Comparison of ENCODE assay signal across 8 mouse cellular contexts in the genomic region with DNA sequence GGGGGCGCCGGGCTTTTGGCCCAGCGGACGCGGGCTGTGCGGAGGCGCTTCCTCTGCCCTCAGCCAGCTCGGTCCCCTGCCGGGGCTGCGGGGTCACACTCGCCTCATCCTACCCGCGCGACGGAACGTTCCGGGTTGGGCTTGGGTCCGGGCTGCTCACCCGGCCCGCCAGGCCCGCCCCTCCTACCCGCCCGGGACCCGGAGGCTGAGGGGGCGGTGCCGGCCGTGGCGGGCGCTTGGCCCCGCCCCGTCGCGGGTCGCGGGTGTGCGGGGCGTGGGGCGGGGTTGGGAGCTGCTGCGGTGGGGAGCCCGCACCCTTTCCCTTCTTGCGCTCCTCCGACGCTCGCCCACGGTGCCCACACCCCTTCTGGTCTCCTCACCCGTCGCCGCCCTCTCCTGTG. TPM values are rescaled to one million over a fixed set of nuclear protein-coding genes. Genes with fewer than 3 reads are reported as not detected.
DNase-seq lines count a peak whose midpoint lies in the region; ATAC-seq and TF ChIP-seq lines count a peak whose summit lies in the region.

No protein-coding gene starts in this region.

- TF ChIP-seq CTCF in heart, adult 2 months (IDR thresholded peaks at IDR 0.05), result no peak; the same call in 1 of the 2 replicates
- no peak for TF ChIP-seq CTCF in ES-Bruce4 (IDR thresholded peaks at IDR 0.05; ENCODE audit: low read depth, low read length)

- peak in 1 of 2 experiments; percentile 79 for DNase-seq in heart, adult 2 months
- DNase-seq in heart, postnatal 4 days, result no peak
- no peak for DNase-seq in embryonic facial prominence, embryonic 10.5 days (ENCODE audit: low spot score)
- peak; percentile 62 for DNase-seq in lung, postnatal 10 days
- no peak for DNase-seq in T-cell, adult 2 months (ENCODE audit: low spot score)

- no peak for TF ChIP-seq POLR2A in heart, adult 2 months (IDR thresholded peaks at IDR 0.05; ENCODE audit: insufficient read depth, low read depth, low read length)
- TF ChIP-seq POLR2A in ES-Bruce4 (IDR thresholded peaks at IDR 0.05; ENCODE audit: insufficient read depth, low read length), result no peak

- WGBS in heart, adult 2 months, result 1% methylated on average over 39 of the region's 48 CpGs
- under 1% methylated on average over 48 of the region's 48 CpGs for WGBS in embryonic facial prominence, embryonic 10.5 days
- WGBS in stomach, embryonic 16.5 days, result 0% methylated on average over 42 of the region's 48 CpGs

- H3K4me2 ChIP-seq in stomach, embryonic 16.5 days (ENCODE audit: low read depth, low read length), result peak overlapping the region; percentile 95

- no peaks in the 10 kb centered on the region for H3K79me2 ChIP-seq in heart, adult 2 months (replicated peaks; ENCODE audit: control insufficient read depth, insufficient read depth, low read length)

- H3K27me3 ChIP-seq in heart, adult 2 months (ENCODE audit: control insufficient read depth, insufficient read depth, low read length), result no peaks in the 10 kb centered on the region
- H3K27me3 ChIP-seq in ES-Bruce4 (ENCODE audit: control insufficient read depth, insufficient read depth, low read length, poor library complexity, severe bottlenecking), result no peaks in the 10 kb centered on the region; the same call in 1 of the 2 replicates
- peaks cover 6% of the 10 kb centered on the region for H3K27me3 ChIP-seq in embryonic facial prominence, embryonic 10.5 days (replicated peaks; ENCODE audit: low read depth, poor library complexity, severe bottlenecking)
- no peaks in the 10 kb centered on the region for H3K27me3 ChIP-seq in stomach, embryonic 16.5 days (ENCODE audit: control insufficient read depth, insufficient read depth, low read length)

- H3K9ac ChIP-seq in heart, adult 2 months (ENCODE audit: low read depth, low read length), result peak overlapping the region; percentile 85
- peak overlapping the region; percentile 95 for H3K9ac ChIP-seq in ES-Bruce4 (ENCODE audit: low read depth, poor library complexity, severe bottlenecking)
- H3K9ac ChIP-seq in stomach, embryonic 16.5 days (ENCODE audit: low read length), result peak overlapping the region; percentile 92

- no peaks in the 10 kb centered on the region; the same call in none of the 2 replicates for H3K36me3 ChIP-seq in heart, adult 2 months (ENCODE audit: control insufficient read depth, insufficient read depth, low read length)
- no peaks in the 10 kb centered on the region for H3K36me3 ChIP-seq in ES-Bruce4 (ENCODE audit: control insufficient read depth, insufficient read depth, low read length, poor library complexity, severe bottlenecking)
- no peaks in the 10 kb centered on the region for H3K36me3 ChIP-seq in embryonic facial prominence, embryonic 10.5 days (replicated peaks)
- H3K36me3 ChIP-seq in stomach, embryonic 16.5 days (ENCODE audit: control insufficient read depth, insufficient read depth, low read length), result no peaks in the 10 kb centered on the region

- H3K4me1 ChIP-seq in heart, adult 2 months (ENCODE audit: control insufficient read depth, insufficient read depth, low read length), result peaks cover 2% of the 10 kb centered on the region; the same call in 1 of the 2 replicates
- no peaks in the 10 kb centered on the region for H3K4me1 ChIP-seq in ES-Bruce4 (ENCODE audit: control insufficient read depth, insufficient read depth, low read length)
- peaks cover 5% of the 10 kb centered on the region for H3K4me1 ChIP-seq in embryonic facial prominence, embryonic 10.5 days
- H3K4me1 ChIP-seq in stomach, embryonic 16.5 days (ENCODE audit: control insufficient read depth, insufficient read depth, low read length), result peaks cover 10% of the 10 kb centered on the region; the same call in 1 of the 2 replicates

- intact Hi-C loops in heart, adult 2 months (cut with DNase I), result loop anchor here (5.0 to 10.0 kb wide), 3 partner anchors 369 to 741 kb away; a partner anchor contains a TSS

- H3K4me3 ChIP-seq in heart, adult 2 months, result peak overlapping the region; percentile 96
- H3K4me3 ChIP-seq in ES-Bruce4 (ENCODE audit: low read depth, low read length), result peak overlapping the region; percentile 91
- H3K4me3 ChIP-seq in embryonic facial prominence, embryonic 10.5 days, result peak overlapping the region; percentile 83
- peak overlapping the region; percentile 96 for H3K4me3 ChIP-seq in stomach, embryonic 16.5 days (replicated peaks; ENCODE audit: low read length)

- no peak for TF ChIP-seq EP300 in heart, adult 2 months (IDR thresholded peaks at IDR 0.05; ENCODE audit: insufficient read depth, low read depth, low read length)
- TF ChIP-seq EP300 in ES-Bruce4 (IDR thresholded peaks at IDR 0.05; ENCODE audit: insufficient read depth, low read depth, low read length), result no peak

- H3K27ac ChIP-seq in heart, adult 2 months, result peak overlapping the region; percentile 92
- no peak overlapping the region for H3K27ac ChIP-seq in ES-Bruce4 (ENCODE audit: insufficient read depth, low read length)
- H3K27ac ChIP-seq in embryonic facial prominence, embryonic 10.5 days (replicated peaks), result peak overlapping the region; percentile 92
- H3K27ac ChIP-seq in stomach, embryonic 16.5 days (ENCODE audit: low read length), result peak overlapping the region; percentile 76

- ATAC-seq in inflammation-experienced regulatory T-cells, adult 6 months, result peak; percentile 24
- peak; percentile 60 for ATAC-seq in stomach, embryonic 16.5 days (ENCODE audit: insufficient read depth, low FRiP score)

- no peaks in the 10 kb centered on the region for H3K9me3 ChIP-seq in ES-Bruce4 (replicated peaks; ENCODE audit: control insufficient read depth, insufficient read depth, low read length, poor library complexity, severe bottlenecking)
- H3K9me3 ChIP-seq in embryonic facial prominence, embryonic 10.5 days, result no peaks in the 10 kb centered on the region
- no peaks in the 10 kb centered on the region for H3K9me3 ChIP-seq in stomach, embryonic 16.5 days (replicated peaks; ENCODE audit: control insufficient read depth, low read length)

RNA-seq across cellular contexts. Expression of a gene that starts 0.6 kb away (rescaled TPM):
- not detected for total RNA-seq in heart, adult 2 months (2021)
- 0.98 TPM in 1 of 2 replicates, not detected in the other for polyA plus RNA-seq in heart, adult 2 months (2012; rRNA removed)
- total RNA-seq in heart, postnatal 4 days (2021), result 1 to 10 TPM in 1 of 2 experiments, not detected in 1; 1.3 TPM
- not detected in 2 replicates for polyA plus RNA-seq in ES-Bruce4 (2011; ENCODE audit: insufficient read depth, insufficient read length, low read depth, missing spikeins)
- polyA plus RNA-seq in embryonic facial prominence, embryonic 10.5 days (2016; fragmentation: Nextera tagmentation; extraction: Ambion mirVana), result 2.1 and 2.5 TPM in 2 replicates
- polyA plus RNA-seq in inflammation-experienced regulatory T-cells, adult 6 months (2017; shearing (Covaris generic)), result not detected
- polyA plus RNA-seq in stomach, embryonic 16.5 days (2015; fragmentation: Nextera tagmentation; extraction: Ambion mirVana), result 1.4 and 2.5 TPM in 2 replicates

RNA-seq across cellular contexts. Expression of a gene that starts 1.3 kb away (rescaled TPM):
- 10 to 100 TPM; 19.4 to 19.8 TPM for total RNA-seq in heart, adult 2 months (2021)
- polyA plus RNA-seq in heart, adult 2 months (2012; rRNA removed), result 3.9 and 7.9 TPM in 2 replicates
- total RNA-seq in heart, postnatal 4 days (2021), result 10 to 100 TPM; 25.1 to 27.2 TPM
- polyA plus RNA-seq in ES-Bruce4 (2011; ENCODE audit: insufficient read depth, insufficient read length, low read depth, missing spikeins), result 28.9 and 30.0 TPM in 2 replicates
- 27.2 and 29.2 TPM in 2 replicates for polyA plus RNA-seq in embryonic facial prominence, embryonic 10.5 days (2016; fragmentation: Nextera tagmentation; extraction: Ambion mirVana)
- polyA plus RNA-seq in inflammation-experienced regulatory T-cells, adult 6 months (2017; shearing (Covaris generic)), result under 1 TPM in 1 of 3 experiments, not detected in 2; 0.91 TPM
- polyA plus RNA-seq in stomach, embryonic 16.5 days (2015; fragmentation: Nextera tagmentation; extraction: Ambion mirVana), result 29.7 and 31.8 TPM in 2 replicates
